Mouse (Mus musculus) lung, adult 2 months (tissue): ENCODE results near the gene Cables2.

Experiments
- CTCF ChIP-seq: fragments of 200-500 bp; IDR thresholded peaks from 2 replicates; pipeline ENCODE4 v1.5.1; 2011; ENCODE audit warnings: mild to moderate bottlenecking, low read length, control low read depth; ENCODE audit not compliant: insufficient read depth
- POLR2A ChIP-seq: fragments of 200-500 bp; IDR thresholded peaks from 2 replicates; pipeline ENCODE4 v1.6.1; 2011; ENCODE audit warnings: low read depth, mild to moderate bottlenecking, control low read depth, low read length, borderline replicate concordance; ENCODE audit errors: extremely low read depth

DNA sequence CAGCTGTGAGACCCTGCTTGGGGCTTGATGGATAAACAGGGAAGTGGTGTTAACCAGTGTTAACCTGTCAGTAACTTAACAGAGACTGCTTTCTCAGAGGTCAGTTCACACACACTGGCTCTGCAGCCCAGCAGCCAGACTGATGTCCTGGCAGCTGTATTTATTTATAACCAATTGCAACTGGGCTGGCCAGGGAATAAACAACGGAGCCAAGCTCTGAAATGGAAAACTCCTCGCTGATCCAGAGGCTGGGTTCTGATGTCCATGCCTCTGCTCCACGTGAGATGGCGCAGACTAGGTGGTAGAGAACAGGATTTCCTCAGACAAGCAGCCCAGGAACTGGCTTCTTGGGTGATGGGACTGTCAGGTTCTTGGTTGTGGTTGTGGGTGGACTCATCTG is 18.7 kb upstream of the Cables2 start:
- TF ChIP-seq CTCF = no peak
- no peak for TF ChIP-seq POLR2A
